Comparison of ENCODE assay signal across 8 mouse cellular contexts in the genomic region with DNA sequence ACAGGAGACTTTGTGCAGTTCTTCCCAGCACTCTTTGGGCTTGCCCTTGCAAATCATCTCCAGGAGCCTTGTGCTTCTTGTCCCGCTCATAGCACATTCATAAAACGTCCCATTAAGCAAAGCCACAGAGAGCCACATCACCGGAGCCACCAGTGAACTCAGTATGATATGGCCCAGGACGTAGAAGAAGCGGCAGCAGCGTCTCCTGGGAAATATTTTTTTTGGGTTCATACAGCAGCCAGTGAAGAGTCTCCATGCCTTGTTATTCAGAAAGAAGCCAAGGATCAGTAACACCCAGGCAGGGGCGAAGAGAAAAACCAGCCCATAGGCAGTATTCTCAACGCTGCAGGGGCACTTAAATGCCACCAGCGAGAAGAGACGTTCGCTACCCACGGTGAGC. TPM values are rescaled to one million over a fixed set of nuclear protein-coding genes. Genes with fewer than 3 reads are reported as not detected.
DNase-seq lines count a peak whose midpoint lies in the region; ATAC-seq and TF ChIP-seq lines count a peak whose summit lies in the region.

No protein-coding gene starts in this region.

- no peak for TF ChIP-seq CTCF in layer of hippocampus, adult 2 months (conservative IDR thresholded peaks at IDR 0.05)
- no peak for TF ChIP-seq CTCF in hindbrain, postnatal 0 days (IDR thresholded peaks at IDR 0.05; ENCODE audit: low read depth)

- H3K9me3 ChIP-seq in embryonic facial prominence, embryonic 14.5 days (ENCODE audit: control insufficient read depth, low read length), result no peaks in the 10 kb centered on the region
- no peaks in the 10 kb centered on the region for H3K9me3 ChIP-seq in hindbrain, postnatal 0 days (ENCODE audit: low read length)
- no peaks in the 10 kb centered on the region for H3K9me3 ChIP-seq in neural tube, embryonic 13.5 days

- H3K4me3 ChIP-seq in layer of hippocampus, adult 2 months, result peak overlapping the region; percentile 49
- peak overlapping the region; percentile 22 for H3K4me3 ChIP-seq in embryonic facial prominence, embryonic 14.5 days (ENCODE audit: low read depth, low read length)
- H3K4me3 ChIP-seq in hindbrain, postnatal 0 days (ENCODE audit: low read length), result peak overlapping the region; percentile 27
- H3K4me3 ChIP-seq in neural tube, embryonic 13.5 days, result peak overlapping the region; percentile 19

- no peak for DNase-seq in layer of hippocampus, adult 2 months (ENCODE audit: low spot score in 2 of 2)
- no peak for DNase-seq in layer of hippocampus, adult 9-11 months
- DNase-seq in embryonic facial prominence, embryonic 14.5 days (ENCODE audit: low spot score), result no peak
- no peak for DNase-seq in hindbrain, postnatal 0 days (ENCODE audit: low spot score)
- no peak for DNase-seq in spleen, adult 18-20 months

- 54% methylated on average over 12 of the region's 12 CpGs for WGBS in embryonic facial prominence, embryonic 14.5 days
- 61% methylated on average over 12 of the region's 12 CpGs for WGBS in hindbrain, postnatal 0 days
- WGBS in neural tube, embryonic 13.5 days, result 62% methylated on average over 12 of the region's 12 CpGs

- no peaks in the 10 kb centered on the region for H3K27me3 ChIP-seq in embryonic facial prominence, embryonic 14.5 days (replicated peaks; ENCODE audit: control insufficient read depth, insufficient read depth, low read length)
- H3K27me3 ChIP-seq in hindbrain, postnatal 0 days (ENCODE audit: insufficient read depth, low read length), result no peaks in the 10 kb centered on the region
- no peaks in the 10 kb centered on the region for H3K27me3 ChIP-seq in neural tube, embryonic 13.5 days

- peaks cover 11% of the 10 kb centered on the region for H3K4me1 ChIP-seq in embryonic facial prominence, embryonic 14.5 days (ENCODE audit: control insufficient read depth, insufficient read depth, low read length)
- peaks cover 3% of the 10 kb centered on the region; the same call in 1 of the 2 replicates for H3K4me1 ChIP-seq in hindbrain, postnatal 0 days (ENCODE audit: insufficient read depth, low read length)
- 0 out of 2 replicates have a peak, but pooled peaks cover 6% of the 10 kb centered on the region for H3K4me1 ChIP-seq in neural tube, embryonic 13.5 days (replicated peaks)

- peak overlapping the region; percentile 39 for H3K4me2 ChIP-seq in embryonic facial prominence, embryonic 14.5 days (ENCODE audit: low read depth, low read length)
- H3K4me2 ChIP-seq in hindbrain, postnatal 0 days (ENCODE audit: low read depth, low read length), result peak overlapping the region; percentile 55
- H3K4me2 ChIP-seq in neural tube, embryonic 13.5 days, result peak overlapping the region; percentile 47

- H3K9ac ChIP-seq in embryonic facial prominence, embryonic 14.5 days (ENCODE audit: low read depth, low read length), result peak overlapping the region; percentile 49
- 0 out of 2 replicates have a peak overlapping the region, but pooled peaks have one; percentile 28 for H3K9ac ChIP-seq in hindbrain, postnatal 0 days (replicated peaks; ENCODE audit: low read length)
- H3K9ac ChIP-seq in neural tube, embryonic 13.5 days, result 0 out of 2 replicates have a peak overlapping the region, but pooled peaks have one; percentile 18

- no peak for ATAC-seq in embryonic facial prominence, embryonic 14.5 days (ENCODE audit: low read depth)
- peak; percentile 63 for ATAC-seq in hindbrain, postnatal 0 days
- peak; percentile 23; the same call in 1 of the 2 replicates for ATAC-seq in neural tube, embryonic 13.5 days (ENCODE audit: low read depth)
- ATAC-seq in erythroid progenitor cell, adult 5-6 weeks (replicated peaks; ENCODE audit: low FRiP score, poor library complexity, severe bottlenecking), result no peak
- no peak for ATAC-seq in activated CD4-positive, CD25-positive, alpha-beta regulatory T cell, adult 4 months

- H3K27ac ChIP-seq in layer of hippocampus, adult 2 months, result peak overlapping the region; percentile 74
- H3K27ac ChIP-seq in embryonic facial prominence, embryonic 14.5 days (replicated peaks; ENCODE audit: low read depth, low read length), result peak overlapping the region; percentile 42; the same call in 1 of the 2 replicates
- peak overlapping the region; percentile 22; the same call in 1 of the 2 replicates for H3K27ac ChIP-seq in hindbrain, postnatal 0 days
- H3K27ac ChIP-seq in neural tube, embryonic 13.5 days (replicated peaks), result no peak overlapping the region

- H3K36me3 ChIP-seq in embryonic facial prominence, embryonic 14.5 days (ENCODE audit: control insufficient read depth, insufficient read depth, low read length), result no peaks in the 10 kb centered on the region
- no peaks in the 10 kb centered on the region for H3K36me3 ChIP-seq in hindbrain, postnatal 0 days (ENCODE audit: insufficient read depth, low read length)
- H3K36me3 ChIP-seq in neural tube, embryonic 13.5 days, result no peaks in the 10 kb centered on the region

RNA-seq across cellular contexts. Expression of gene Calhm5, which starts 0.4 kb away (rescaled TPM):
- 1 to 10 TPM; 3.9 to 4.7 TPM for total RNA-seq in layer of hippocampus, adult 2 months (2021)
- polyA plus RNA-seq in embryonic facial prominence, embryonic 14.5 days (2014; fragmentation: Nextera tagmentation; extraction: Ambion mirVana), result 1.4 TPM in 2 replicates
- 0.72 and 0.94 TPM in 2 replicates for total RNA-seq in hindbrain, postnatal 0 days (2014; rRNA removed)
- polyA plus RNA-seq in hindbrain, postnatal 0 days (2015; fragmentation: Nextera tagmentation; extraction: Ambion mirVana), result 0.72 and 0.79 TPM in 2 replicates
- polyA plus RNA-seq in neural tube, embryonic 13.5 days (2015; fragmentation: Nextera tagmentation; extraction: Ambion mirVana), result 0.79 and 0.81 TPM in 2 replicates
- not detected in 2 replicates for total RNA-seq in erythroid progenitor cell, adult 5-6 weeks (2015; ENCODE audit: low replicate concordance)
- not detected in 2 replicates for total RNA-seq in erythroid progenitor cell, adult 5-6 weeks (2017; ENCODE audit: low replicate concordance)
- not detected for polyA plus RNA-seq in activated CD4-positive, CD25-positive, alpha-beta regulatory T cell, adult 4 months (2017; shearing (Covaris generic))

RNA-seq across cellular contexts. Expression of gene Calhm6, which starts 31.8 kb away (rescaled TPM):
- under 1 TPM; 0.44 to 0.56 TPM for total RNA-seq in layer of hippocampus, adult 2 months (2021)
- 0.88 and 1.1 TPM in 2 replicates for polyA plus RNA-seq in embryonic facial prominence, embryonic 14.5 days (2014; fragmentation: Nextera tagmentation; extraction: Ambion mirVana)
- 0.16 and 2.6 TPM in 2 replicates for total RNA-seq in hindbrain, postnatal 0 days (2014; rRNA removed)
- 1.1 and 1.5 TPM in 2 replicates for polyA plus RNA-seq in hindbrain, postnatal 0 days (2015; fragmentation: Nextera tagmentation; extraction: Ambion mirVana)
- polyA plus RNA-seq in neural tube, embryonic 13.5 days (2015; fragmentation: Nextera tagmentation; extraction: Ambion mirVana), result 0.24 and 0.92 TPM in 2 replicates
- total RNA-seq in erythroid progenitor cell, adult 5-6 weeks (2015; ENCODE audit: low replicate concordance), result 1.4 TPM in 1 of 2 replicates, not detected in the other
- 1.4 TPM in 1 of 2 replicates, not detected in the other for total RNA-seq in erythroid progenitor cell, adult 5-6 weeks (2017; ENCODE audit: low replicate concordance)
- 10 to 100 TPM; 25.0 to 41.7 TPM for polyA plus RNA-seq in activated CD4-positive, CD25-positive, alpha-beta regulatory T cell, adult 4 months (2017; shearing (Covaris generic))

RNA-seq across cellular contexts. Expression of gene Calhm4, which starts 51.9 kb away (rescaled TPM):
- not detected for total RNA-seq in layer of hippocampus, adult 2 months (2021)
- 0.12 and 0.18 TPM in 2 replicates for polyA plus RNA-seq in embryonic facial prominence, embryonic 14.5 days (2014; fragmentation: Nextera tagmentation; extraction: Ambion mirVana)
- total RNA-seq in hindbrain, postnatal 0 days (2014; rRNA removed), result not detected in 2 replicates
- polyA plus RNA-seq in hindbrain, postnatal 0 days (2015; fragmentation: Nextera tagmentation; extraction: Ambion mirVana), result not detected in 2 replicates
- not detected in 2 replicates for polyA plus RNA-seq in neural tube, embryonic 13.5 days (2015; fragmentation: Nextera tagmentation; extraction: Ambion mirVana)
- not detected in 2 replicates for total RNA-seq in erythroid progenitor cell, adult 5-6 weeks (2015; ENCODE audit: low replicate concordance)
- total RNA-seq in erythroid progenitor cell, adult 5-6 weeks (2017; ENCODE audit: low replicate concordance), result not detected in 2 replicates
- not detected for polyA plus RNA-seq in activated CD4-positive, CD25-positive, alpha-beta regulatory T cell, adult 4 months (2017; shearing (Covaris generic))

RNA-seq across cellular contexts. Expression of gene Trappc3l, which starts 58.6 kb away (rescaled TPM):
- under 1 TPM in 1 of 2 experiments, not detected in 1; 0.39 TPM for total RNA-seq in layer of hippocampus, adult 2 months (2021)
- polyA plus RNA-seq in embryonic facial prominence, embryonic 14.5 days (2014; fragmentation: Nextera tagmentation; extraction: Ambion mirVana), result 0.89 TPM in 1 of 2 replicates, not detected in the other
- not detected in 2 replicates for total RNA-seq in hindbrain, postnatal 0 days (2014; rRNA removed)
- polyA plus RNA-seq in hindbrain, postnatal 0 days (2015; fragmentation: Nextera tagmentation; extraction: Ambion mirVana), result not detected in 2 replicates
- not detected in 2 replicates for polyA plus RNA-seq in neural tube, embryonic 13.5 days (2015; fragmentation: Nextera tagmentation; extraction: Ambion mirVana)
- total RNA-seq in erythroid progenitor cell, adult 5-6 weeks (2015; ENCODE audit: low replicate concordance), result not detected in 2 replicates
- total RNA-seq in erythroid progenitor cell, adult 5-6 weeks (2017; ENCODE audit: low replicate concordance), result not detected in 2 replicates
- not detected for polyA plus RNA-seq in activated CD4-positive, CD25-positive, alpha-beta regulatory T cell, adult 4 months (2017; shearing (Covaris generic))

Comparison
In these comparisons a context has a peak if more than half of its experiments do, and no peak if none do; other contexts are left out.
1. ATAC-seq: peak in hindbrain, postnatal 0 days (single experiment) and neural tube, embryonic 13.5 days (single experiment); none in embryonic facial prominence, embryonic 14.5 days (single experiment), erythroid progenitor cell, adult 5-6 weeks (single experiment) and activated CD4-positive, CD25-positive, alpha-beta regulatory T cell, adult 4 months (single experiment).
2. RNA of gene Calhm6, which starts 31.8 kb away (polyA plus RNA-seq): 25.0 to 41.7 TPM in activated CD4-positive, CD25-positive, alpha-beta regulatory T cell, adult 4 months; 1.1 to 1.5 TPM in hindbrain, postnatal 0 days, 0.88 to 1.1 TPM in embryonic facial prominence, embryonic 14.5 days and 0.24 to 0.92 TPM in neural tube, embryonic 13.5 days; every median in the first group is over 10 times any median in the second.
3. Peak in every context shown above with its lines, with median percentiles within 50 percentile points of each other: H3K4me3 ChIP-seq, H3K4me2 ChIP-seq and H3K9ac ChIP-seq.